Mouse (Mus musculus): ENCODE data around the gene Cntn5. TPM values are rescaled to one million over a fixed set of nuclear protein-coding genes. Genes with fewer than 3 reads are reported as not detected.

Cntn5 gene
- polyA plus RNA-seq, 1 experiment = 5.7 TPM

DNA sequence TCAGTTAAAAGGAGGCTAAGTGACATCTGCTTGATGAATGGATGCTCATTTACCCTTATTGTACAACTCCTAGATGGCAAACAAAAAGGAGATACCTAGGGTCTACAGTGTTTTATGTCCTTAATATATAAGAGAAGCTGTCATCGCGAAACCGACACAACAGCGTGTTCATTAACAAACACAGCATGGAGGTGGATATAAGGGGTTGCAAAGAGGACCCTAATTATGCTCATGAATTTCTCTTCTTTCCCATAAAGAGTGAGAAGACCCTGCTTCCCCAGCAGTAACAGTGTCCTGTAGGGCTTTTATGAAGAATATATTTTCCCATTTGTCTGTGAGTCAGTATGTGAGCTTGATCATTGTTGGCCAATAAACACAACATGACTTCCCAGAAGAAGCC is 939.2 kb downstream of the Cntn5 start:
- no peak for DNase-seq (ENCODE audit: extremely low spot score in 1 of 2, low spot score in 1 of 2)

DNA sequence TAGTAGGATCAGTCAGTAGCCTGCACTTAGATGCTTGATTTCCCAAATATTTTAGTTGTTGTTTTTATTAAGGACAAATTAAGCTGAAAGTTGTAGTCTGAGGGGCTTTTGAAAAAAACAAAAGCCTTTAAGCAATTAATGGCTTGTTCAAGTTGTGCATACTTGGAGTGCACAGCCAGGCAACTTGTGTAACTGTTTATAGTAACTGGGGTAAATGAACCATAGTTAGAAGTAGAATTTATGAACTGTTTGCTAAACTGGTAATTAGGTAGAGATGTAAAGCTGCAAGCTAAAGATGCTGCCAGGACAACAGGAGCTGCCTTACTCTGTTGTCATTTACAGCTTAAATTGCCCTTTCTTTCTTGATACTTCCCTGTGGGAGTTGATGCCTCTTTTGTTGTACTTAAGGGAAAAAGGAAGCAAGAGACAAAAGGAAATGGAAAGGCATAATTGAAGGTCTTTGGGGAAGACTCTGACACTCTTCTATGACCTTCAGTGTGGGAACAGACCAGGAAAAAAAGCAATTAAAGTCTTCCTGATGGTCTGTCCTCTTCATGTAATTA is 943.9 kb downstream of the Cntn5 start:
- DNase-seq (ENCODE audit: extremely low spot score in 1 of 2, low spot score in 1 of 2) = no peak

- DNase-seq (ENCODE audit: extremely low spot score in 1 of 2, low spot score in 1 of 2) = peak in 1 of 2 experiments; percentile 5
Measured at GRCm38 (mm10) chr9:9949346-9949745, 955.2 kb downstream of the Cntn5 start.

DNA sequence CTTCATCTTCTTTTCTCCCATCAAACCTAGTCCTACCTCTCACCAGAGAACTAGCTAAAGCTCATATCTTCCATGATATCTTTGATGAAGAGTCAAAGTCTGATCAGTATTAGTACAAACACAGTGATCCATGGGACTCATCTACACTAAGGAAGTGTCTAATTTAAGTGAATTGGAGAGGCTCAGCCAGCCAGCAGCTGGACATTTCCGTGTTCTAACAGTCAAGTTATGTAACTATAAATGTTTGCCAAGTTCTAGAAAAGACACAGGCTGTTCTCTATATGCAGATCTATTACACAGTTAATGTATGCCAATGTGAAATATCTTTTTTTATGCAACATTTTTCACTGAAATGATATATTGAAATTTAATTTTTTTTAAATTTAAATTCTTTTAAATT is 959.7 kb downstream of the Cntn5 start:
- peak in 1 of 2 experiments; percentile 8 for DNase-seq (ENCODE audit: extremely low spot score in 1 of 2, low spot score in 1 of 2)

DNA sequence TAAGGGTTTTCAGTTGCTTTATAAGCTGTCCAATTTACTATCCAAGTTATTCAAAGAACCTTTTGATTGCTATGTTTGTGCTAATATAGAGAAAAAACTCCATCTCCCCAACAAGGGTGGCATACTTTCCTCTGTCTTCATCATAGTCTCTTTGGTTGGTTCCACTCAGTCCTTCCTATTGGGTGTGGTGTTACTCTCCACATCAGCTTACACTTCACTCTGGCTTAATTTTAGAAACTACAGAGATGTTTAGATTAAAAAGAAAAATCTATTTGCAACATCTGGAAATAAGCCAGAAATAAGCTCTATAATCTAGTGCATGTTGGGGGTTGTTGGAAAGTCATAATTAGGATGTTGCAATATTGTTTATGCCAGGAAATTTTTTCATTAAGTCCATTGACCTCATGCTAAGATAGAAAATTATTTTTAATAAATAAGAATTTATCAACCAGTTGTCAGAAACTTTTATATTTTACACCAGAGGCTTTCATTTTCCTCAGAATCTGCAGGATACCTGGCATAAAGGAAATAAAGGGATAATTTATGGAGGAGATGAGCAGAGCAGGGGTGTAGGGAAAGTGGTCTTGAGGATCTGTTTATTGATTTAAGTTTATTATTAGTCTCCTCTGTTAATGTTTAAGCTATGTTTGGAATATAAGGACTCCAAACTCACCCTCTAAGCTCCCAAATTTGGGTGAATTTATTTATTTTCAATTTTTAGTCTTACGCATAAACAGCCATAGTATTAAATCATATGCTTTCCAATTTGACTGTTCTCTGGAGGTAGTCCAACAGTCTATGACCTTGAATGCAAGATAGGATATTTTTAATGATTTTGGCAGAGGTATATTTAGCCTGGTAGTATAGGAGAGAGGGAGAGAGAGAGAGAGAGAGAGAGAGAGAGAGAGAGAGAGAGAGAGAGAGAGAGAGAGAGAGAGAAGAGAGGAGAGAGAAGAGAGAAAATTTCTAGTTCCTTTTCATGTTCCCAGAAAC is 966.8 kb downstream of the Cntn5 start:
- DNase-seq (ENCODE audit: extremely low spot score in 1 of 2, low spot score in 1 of 2) = no peak

DNA sequence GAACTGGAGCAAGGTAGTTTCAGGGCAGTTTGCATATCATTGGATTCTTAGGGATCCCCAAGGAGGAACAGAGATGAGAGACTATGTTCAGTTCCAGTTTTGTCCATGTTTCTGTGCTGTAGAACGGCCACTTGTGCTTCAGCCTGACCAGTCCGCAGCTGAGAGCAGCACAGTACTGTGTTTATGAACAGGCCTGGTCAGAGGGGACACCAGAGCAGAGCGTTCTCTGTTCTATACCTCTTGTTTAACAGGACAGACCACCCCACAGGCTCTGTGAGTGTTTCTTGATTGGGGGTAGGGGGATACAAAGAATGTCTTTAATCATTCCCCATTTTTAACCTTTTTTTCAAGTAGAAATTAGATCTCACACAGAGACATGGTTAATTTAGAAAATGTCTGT is 984.0 kb downstream of the Cntn5 start:
- no peak for DNase-seq (ENCODE audit: extremely low spot score in 1 of 2, low spot score in 1 of 2)

GRCm38 (mm10) chr9:9899070-9899469 is 1005.5 kb downstream of the Cntn5 start:
- DNase-seq (ENCODE audit: extremely low spot score in 1 of 2, low spot score in 1 of 2) = peak; percentile 52 to 75

DNA sequence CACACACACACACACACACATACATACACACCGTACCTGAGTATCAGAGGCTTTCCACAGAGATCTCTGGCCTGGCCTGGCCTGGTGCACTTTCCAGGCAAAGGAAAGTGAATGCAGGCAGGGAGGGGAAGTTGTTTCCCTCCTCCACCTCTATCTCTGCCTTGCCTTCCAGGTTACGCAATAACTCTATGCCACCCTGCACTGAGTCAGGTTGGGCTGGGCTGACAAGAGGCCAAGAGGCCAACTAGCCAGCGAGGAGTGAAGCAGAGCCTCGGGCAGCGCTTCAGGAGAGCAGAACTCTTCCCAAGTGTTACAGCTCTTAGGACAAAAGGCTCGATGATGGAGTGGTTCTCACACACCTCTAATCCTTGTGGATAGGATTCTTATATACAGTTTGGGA is 1018.4 kb downstream of the Cntn5 start:
- DNase-seq (ENCODE audit: extremely low spot score in 1 of 2, low spot score in 1 of 2) = no peak

DNA sequence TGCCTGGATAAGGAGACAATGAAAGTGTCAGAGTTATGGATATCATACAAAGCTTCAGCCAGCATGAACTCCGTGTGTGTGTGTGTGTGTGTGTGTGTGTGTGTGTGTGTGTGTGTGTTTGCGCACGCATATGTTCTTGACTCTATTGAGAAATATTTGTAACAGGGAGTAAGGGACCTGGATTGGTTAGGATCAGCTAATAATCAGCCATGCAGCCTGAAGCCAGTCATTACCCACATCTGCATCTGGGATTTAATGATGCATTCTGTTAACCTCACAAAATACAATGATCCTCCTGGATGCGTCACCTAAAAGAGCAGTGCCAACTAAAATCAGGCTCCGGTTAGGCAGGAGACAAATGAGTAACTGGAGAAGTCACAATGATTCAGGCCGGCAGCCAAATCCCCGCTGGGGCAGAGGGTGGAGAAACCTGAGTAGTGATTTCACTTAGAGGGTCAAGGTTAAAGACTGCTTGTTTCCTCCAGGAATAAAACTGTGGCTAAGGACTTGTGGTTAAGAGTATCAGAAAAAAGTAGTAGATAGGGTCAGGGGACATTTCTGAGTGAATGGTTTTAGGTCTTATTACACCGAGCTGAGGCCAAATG is 1021.7 kb downstream of the Cntn5 start:
- no peak for DNase-seq (ENCODE audit: extremely low spot score in 1 of 2, low spot score in 1 of 2)

GRCm38 (mm10) chr9:9872112-9873035 is 1032.2 kb downstream of the Cntn5 start:
- DNase-seq (ENCODE audit: extremely low spot score in 1 of 2, low spot score in 1 of 2) = no peak

DNA sequence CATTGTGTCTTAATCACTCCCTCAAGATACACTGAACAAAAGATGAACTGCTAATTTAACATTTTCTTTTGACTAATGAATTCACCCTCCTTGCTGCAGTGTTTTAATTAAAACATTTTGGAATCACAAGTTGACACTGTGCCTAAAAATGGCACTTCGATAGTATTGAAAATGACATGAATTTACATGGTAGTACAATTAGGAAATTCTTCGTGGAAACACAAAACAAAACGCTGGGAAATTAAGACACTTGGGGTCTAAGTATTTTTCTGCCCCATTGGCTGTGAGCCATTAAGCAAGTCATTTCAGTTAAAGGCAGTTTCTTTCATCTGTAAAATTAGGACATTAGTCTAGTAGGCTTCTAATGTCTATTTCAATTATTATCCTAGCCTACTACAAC is 1043.9 kb downstream of the Cntn5 start:
- DNase-seq (ENCODE audit: extremely low spot score in 1 of 2, low spot score in 1 of 2) = no peak

DNA sequence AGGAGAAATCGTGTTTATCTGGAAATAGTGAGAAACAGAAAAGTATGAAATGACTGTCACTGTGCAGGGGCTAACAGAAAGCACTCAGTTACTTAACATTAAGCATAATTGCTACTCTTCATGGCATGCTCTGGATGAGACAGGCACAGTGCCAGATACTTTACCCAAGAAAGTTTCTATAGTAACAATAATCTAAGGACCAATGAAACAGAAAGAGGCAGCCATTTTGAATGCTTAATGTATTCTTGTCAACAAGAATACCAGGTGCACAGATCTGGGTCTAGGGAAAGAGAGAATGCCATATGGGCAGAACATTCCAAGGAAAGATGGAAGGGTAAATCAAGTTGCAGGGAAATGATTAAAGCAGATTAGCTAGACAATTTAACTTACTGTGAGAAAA is 1045.3 kb downstream of the Cntn5 start:
- DNase-seq (ENCODE audit: extremely low spot score in 1 of 2, low spot score in 1 of 2) = no peak

GRCm38 (mm10) chr9:9854791-9855190 is 1049.8 kb downstream of the Cntn5 start:
- DNase-seq (ENCODE audit: extremely low spot score in 1 of 2, low spot score in 1 of 2) = no peak

DNA sequence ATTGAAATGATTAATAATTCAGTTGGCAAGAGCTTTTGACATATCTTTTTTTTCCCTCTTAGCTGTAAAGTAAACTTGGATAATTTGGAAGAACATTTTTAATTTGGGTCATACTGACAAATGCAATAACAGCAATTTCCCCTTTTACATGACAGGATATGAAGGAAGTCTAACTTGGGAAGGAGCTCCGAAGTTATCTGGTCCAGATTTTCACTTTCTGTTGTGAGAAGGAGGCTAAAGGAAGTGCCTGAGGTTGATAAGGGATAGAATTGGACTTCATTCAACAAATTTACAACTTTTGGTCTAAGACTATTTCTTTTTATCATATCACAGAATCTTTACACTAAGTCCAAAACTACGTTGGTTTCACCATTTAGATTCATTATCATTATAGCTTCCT is 1074.3 kb downstream of the Cntn5 start:
- no peak for DNase-seq (ENCODE audit: extremely low spot score in 1 of 2, low spot score in 1 of 2)

DNA sequence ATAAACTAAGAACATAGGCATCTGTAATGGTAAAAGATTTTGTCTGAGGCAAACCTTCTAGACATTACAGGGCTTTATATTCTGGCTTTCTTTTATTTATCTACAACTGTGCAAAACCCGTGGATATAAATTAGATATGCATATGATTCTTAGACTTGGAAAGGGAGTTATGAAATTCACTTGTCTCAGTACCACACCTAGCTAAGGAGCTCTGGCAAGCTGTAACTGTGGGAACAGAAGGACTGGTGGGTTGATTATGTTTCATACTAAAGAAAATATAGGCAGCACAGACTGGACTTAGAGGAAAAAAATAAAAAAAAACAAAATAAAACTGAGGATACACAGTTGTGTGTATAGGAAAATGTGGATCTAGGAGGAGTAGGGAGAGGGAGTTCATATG is 1084.6 kb downstream of the Cntn5 start:
- peak in 1 of 2 experiments; percentile 37 for DNase-seq (ENCODE audit: extremely low spot score in 1 of 2, low spot score in 1 of 2)

- DNase-seq (ENCODE audit: extremely low spot score in 1 of 2, low spot score in 1 of 2) = no peak
Measured at GRCm38 (mm10) chr9:9817477-9817876, 1087.1 kb downstream of the Cntn5 start.

DNA sequence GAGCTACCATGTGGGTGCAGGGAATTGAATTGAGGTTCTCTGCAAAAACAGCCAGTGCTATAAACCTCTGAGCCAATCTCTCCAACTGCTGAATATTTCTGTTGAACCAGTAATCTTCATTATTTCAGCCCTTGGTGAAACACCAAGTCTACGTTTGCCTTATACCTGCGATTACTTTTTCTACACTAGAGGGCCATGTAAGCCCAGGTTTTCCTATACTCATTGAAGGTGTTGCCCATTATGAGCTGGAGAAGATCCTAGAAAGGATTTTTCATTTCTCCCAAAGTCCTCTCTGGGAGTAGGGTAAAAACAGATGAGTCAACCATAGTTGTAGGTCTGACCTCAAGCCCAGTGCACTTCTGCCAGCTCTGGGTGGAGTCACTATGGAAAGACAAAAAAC is 1105.0 kb downstream of the Cntn5 start:
- DNase-seq (ENCODE audit: extremely low spot score in 1 of 2, low spot score in 1 of 2) = no peak

GRCm38 (mm10) chr9:9783680-9784079 is 1120.9 kb downstream of the Cntn5 start:
- no peak for DNase-seq (ENCODE audit: extremely low spot score in 1 of 2, low spot score in 1 of 2)

DNA sequence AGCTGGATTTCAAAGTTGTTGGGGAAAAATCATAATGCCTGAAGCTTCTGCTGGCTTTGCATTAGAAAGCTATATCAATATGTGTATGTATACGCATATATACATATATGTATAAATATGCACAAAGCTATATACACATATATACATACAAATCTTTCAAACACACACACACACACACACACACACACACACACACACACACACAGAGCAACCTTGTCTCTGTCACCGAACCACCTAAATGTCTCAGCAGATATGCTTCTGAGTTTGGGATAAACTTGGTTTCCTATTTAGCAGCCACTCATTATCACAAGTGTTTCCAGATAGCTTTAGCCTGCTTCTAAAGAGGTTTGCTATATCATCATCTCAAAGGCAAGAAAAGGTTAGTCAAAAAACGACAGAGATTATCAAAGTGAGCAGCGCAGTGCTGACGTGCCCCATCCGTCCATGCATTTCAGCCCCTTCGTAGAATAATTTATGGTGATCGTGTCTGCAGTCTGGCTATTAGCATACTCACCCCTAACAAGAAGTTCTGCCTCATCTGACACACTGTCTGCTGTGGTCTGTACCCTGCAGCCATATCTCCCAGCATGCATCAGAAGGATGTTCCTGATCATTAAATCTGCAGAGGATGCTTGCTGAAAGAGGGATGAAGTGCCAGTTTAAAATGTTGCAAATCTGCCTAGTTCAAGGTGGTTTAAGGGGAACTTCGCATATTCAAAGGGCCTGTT is 1123.3 kb downstream of the Cntn5 start:
- no peak for DNase-seq (ENCODE audit: extremely low spot score in 1 of 2, low spot score in 1 of 2)

- no peak for DNase-seq (ENCODE audit: extremely low spot score in 1 of 2, low spot score in 1 of 2)
Measured at GRCm38 (mm10) chr9:9779646-9780045, 1124.9 kb downstream of the Cntn5 start.

All from frontal cortex, adult 2 months (tissue).